Mouse (Mus musculus): ENCODE measurements around the gene Alk.

DNA sequence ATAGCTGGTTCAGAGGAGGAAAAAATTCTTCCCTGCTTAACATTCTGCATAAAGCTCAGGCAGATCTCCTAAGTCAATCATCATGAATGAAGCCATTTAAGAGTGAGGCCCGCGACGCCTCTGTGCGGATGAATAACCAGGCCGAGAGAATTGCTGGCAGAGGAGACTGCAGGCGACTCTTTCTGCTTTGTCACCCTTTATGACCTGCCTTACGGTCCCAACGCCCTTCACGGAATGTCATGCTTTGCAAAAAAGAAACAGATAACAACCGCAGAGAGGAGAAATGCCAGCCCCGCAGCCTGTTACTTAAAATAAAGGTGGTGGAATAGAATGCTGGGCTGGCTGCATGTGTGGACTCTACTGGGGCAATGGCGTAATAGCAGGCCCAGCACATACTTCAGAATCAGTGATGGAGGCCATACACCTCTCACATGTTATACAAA lies 517.1 kb downstream of the Alk start:
- no peak for TF ChIP-seq CTCF (IDR thresholded peaks at IDR 0.05; ENCODE audit: extremely low read depth, insufficient read depth, low read length)
- TF ChIP-seq POLR2A (IDR thresholded peaks at IDR 0.05; ENCODE audit: extremely low read depth, insufficient read depth, low read length) = no peak
